Mouse (Mus musculus) erythroid progenitor cell, adult 5-6 weeks (primary cell): ENCODE data around the gene Carmil1. TPM values are rescaled to one million over a fixed set of nuclear protein-coding genes. Genes with fewer than 3 reads are reported as not detected.
A peak's percentile ranks its signal among the peaks of the same experiment; 100 is the strongest.

Experiments used
- ATAC-seq: replicated peaks from 2 replicates; pipeline ENCODE4 v1.8.0; 2016; ENCODE audit warnings: moderate number of reproducible peaks, mild to moderate bottlenecking, moderate TSS enrichment, inconsistent platforms; ENCODE audit not compliant: poor library complexity, low FRiP score, severe bottlenecking
- total RNA-seq, 2 experiments: library from RNA; stranded (forward) in 1 of 2; stranded (reverse) in 1 of 2; fragments of 150-400 nt in 1 of 2; fragments of 186-747, 209-891 nt in 1 of 2; gene quantifications; 2 replicates each; pipeline versions ENCODE4 v1.2.3 to v1.2.4; 2015 to 2017; ENCODE audit warnings: low replicate concordance in 2 of 2

The Carmil1 gene
- total RNA-seq (2015; ENCODE audit: low replicate concordance) (3.8 TPM in 1 of 2 replicates, not detected in the other), total RNA-seq (2017; ENCODE audit: low replicate concordance) (0.68 and 1.3 TPM in 2 replicates)

- ATAC-seq = no peak
These were observed at the start of gene Carmil1 for GRCm38 (mm10) chr13:24280439-24281431. Carmil1 (minus strand) TSS chr13:24280795.

GRCm38 (mm10) chr13:24330128-24330527, 49.5 kb upstream of the Carmil1 start:
- no peak for ATAC-seq

GRCm38 (mm10) chr13:24328036-24328817, 47.6 kb upstream of the Carmil1 start:
- ATAC-seq = no peak

GRCm38 (mm10) chr13:24327201-24327600, 46.6 kb upstream of the Carmil1 start, which contains the start of gene Cmah:
Cmah (plus strand) TSS chr13:24327404.
- no peak for ATAC-seq

GRCm38 (mm10) chr13:24321313-24321712, 40.7 kb upstream of the Carmil1 start:
- no peak for ATAC-seq

GRCm38 (mm10) chr13:24318618-24319017, 38.0 kb upstream of the Carmil1 start:
- ATAC-seq = no peak

GRCm38 (mm10) chr13:24316563-24316962, 36.0 kb upstream of the Carmil1 start:
- 0 out of 2 replicates have a peak, but pooled peaks have one; percentile 37 for ATAC-seq

- ATAC-seq = peak; percentile 63
These were observed 30.7 kb upstream of the Carmil1 start for GRCm38 (mm10) chr13:24311011-24311940.

- no peak for ATAC-seq
These were observed 25.7 kb upstream of the Carmil1 start for GRCm38 (mm10) chr13:24306248-24306647.

- no peak for ATAC-seq
These were observed 24.9 kb upstream of the Carmil1 start for GRCm38 (mm10) chr13:24305486-24305885.

- peak; percentile 63; the same call in 1 of the 2 replicates for ATAC-seq
These were observed 16.7 kb upstream of the Carmil1 start for GRCm38 (mm10) chr13:24297252-24297651.

- ATAC-seq = no peak
These were observed 6.8 kb upstream of the Carmil1 start for GRCm38 (mm10) chr13:24287381-24287780.

- ATAC-seq = no peak
These were observed 695 bp downstream of the Carmil1 start for GRCm38 (mm10) chr13:24279762-24280438.

- no peak for ATAC-seq
These were observed 1.2 kb downstream of the Carmil1 start for GRCm38 (mm10) chr13:24279407-24279761.

GRCm38 (mm10) chr13:24272740-24273377, 7.7 kb downstream of the Carmil1 start:
- no peak for ATAC-seq

- no peak for ATAC-seq
These were observed 11.5 kb downstream of the Carmil1 start for GRCm38 (mm10) chr13:24269100-24269465.

GRCm38 (mm10) chr13:24268355-24269099, 12.1 kb downstream of the Carmil1 start:
- no peak for ATAC-seq

- ATAC-seq = no peak
These were observed 15.8 kb downstream of the Carmil1 start for GRCm38 (mm10) chr13:24264760-24265159.
